Mouse (Mus musculus) intestine, embryonic 14.5 days (tissue): ENCODE data around the gene Hmcn2. TPM values are rescaled to one million over a fixed set of nuclear protein-coding genes. Genes with fewer than 3 reads are reported as not detected.

ENCODE experiments used
- ATAC-seq: fragments of 200-750 bp; cut with Nextera tagmentation; replicated peaks from 2 replicates; pipeline ENCODE4 v1.8.0; 2017; ENCODE audit warnings: low read depth, moderate number of reproducible peaks, moderate TSS enrichment, moderate library complexity; ENCODE audit not compliant: low FRiP score, low TSS enrichment
- DNase-seq: peaks from one replicate; pipeline ENCODE4 v3.0.0-alpha.2; 2018; ENCODE audit warnings: low spot score
- H3K27ac ChIP-seq: fragments of 300-500 bp; sonication (generic); 2 replicates; pipeline ENCODE4 v1.5.1; 2014; ENCODE audit warnings: low read depth, mild to moderate bottlenecking, control low read depth
- H3K27me3 ChIP-seq: fragments of 300-500 bp; sonication (generic); replicated peaks from 2 replicates; pipeline ENCODE4 v1.6.1; 2014; ENCODE audit warnings: low read length, control low read depth; ENCODE audit not compliant: control insufficient read depth, insufficient read depth
- H3K36me3 ChIP-seq: fragments of 300-500 bp; sonication (generic); 2 replicates; pipeline ENCODE4 v1.6.1; 2014; ENCODE audit warnings: low read length, control low read depth; ENCODE audit not compliant: control insufficient read depth, insufficient read depth
- H3K4me1 ChIP-seq: fragments of 300-500 bp; sonication (generic); replicated peaks from 2 replicates; pipeline ENCODE4 v1.6.1; 2014; ENCODE audit warnings: low read length, control low read depth, mixed read lengths; ENCODE audit not compliant: control insufficient read depth, insufficient read depth
- H3K4me2 ChIP-seq: fragments of 300-500 bp; sonication (generic); 2 replicates; pipeline ENCODE4 v1.6.1; 2014; ENCODE audit warnings: low read length
- H3K4me3 ChIP-seq: fragments of 300-500 bp; sonication (generic); 2 replicates; pipeline ENCODE4 v1.5.1; 2014; ENCODE audit warnings: low read depth, low read length, control low read depth, mixed read lengths
- H3K9ac ChIP-seq: fragments of 300-500 bp; sonication (generic); 2 replicates; pipeline ENCODE4 v1.6.1; 2014; ENCODE audit warnings: mild to moderate bottlenecking, low read length
- H3K9me3 ChIP-seq: fragments of 300-500 bp; sonication (generic); 2 replicates; pipeline ENCODE4 v1.6.1; 2016; ENCODE audit warnings: low read length, control low read depth; ENCODE audit not compliant: control insufficient read depth
- WGBS: fragments of 180-500 bp; shearing (Covaris S2); extraction: QIAGEN DNeasy Blood & Tissue Kit; methylation state at CpG from one replicate; pipeline ENCODE4 v1.1.7; 2014; 5-methylcytosine and 5-hydroxymethylcytosine counted together
- polyA plus RNA-seq: library from polyadenylated mRNA; unstranded; fragments of >200 nt; fragmentation: Nextera tagmentation; extraction: Ambion mirVana; gene quantifications from 2 replicates; pipeline ENCODE4 v1.2.1, GENCODE M21; 2014

Gene Hmcn2
- polyA plus RNA-seq, 1 experiment from 2014 or later, result 10.0 TPM

DNA sequence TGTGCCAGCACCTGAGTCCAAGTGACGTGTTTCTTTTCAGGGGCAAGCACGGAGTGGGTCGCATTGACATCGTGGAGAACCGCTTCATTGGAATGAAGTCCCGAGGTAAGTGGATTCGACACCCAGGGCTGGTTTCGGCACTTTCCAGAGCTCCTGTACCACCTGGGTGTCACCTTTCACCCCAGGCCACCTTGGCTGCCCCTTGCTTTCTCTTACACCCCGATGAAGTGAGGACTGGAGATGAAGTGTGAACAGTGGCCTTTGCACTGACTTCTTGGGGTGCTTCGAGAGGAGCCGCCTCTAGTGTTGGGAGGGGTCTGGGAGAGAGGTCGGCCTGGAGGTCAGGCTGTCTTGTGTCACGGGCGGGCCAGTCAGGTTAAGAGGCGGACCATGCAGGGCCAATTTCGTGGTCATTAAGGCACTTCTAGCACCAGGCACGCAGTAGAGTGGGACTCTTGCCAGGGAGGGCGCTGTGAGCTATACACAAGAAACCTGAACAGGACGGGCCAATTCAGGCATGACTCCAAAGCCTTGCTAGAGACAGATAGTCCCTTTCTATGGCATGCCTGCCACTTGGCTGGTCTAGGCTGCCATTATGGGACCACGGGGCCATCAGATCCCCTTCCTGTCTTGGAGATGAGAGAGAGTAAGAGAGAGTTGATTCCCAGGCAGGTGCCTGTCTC, 187.4 kb downstream of the Hmcn2 start:
- H3K27me3 ChIP-seq, result 0 out of 2 replicates have a peak, but pooled peaks cover 2% of the 10 kb centered on the region
- peaks cover 5% of the 10 kb centered on the region; the same call in 1 of the 2 replicates for H3K4me1 ChIP-seq
- H3K9me3 ChIP-seq, result no peaks in the 10 kb centered on the region
- H3K9ac ChIP-seq, result no peak overlapping the region
- H3K4me2 ChIP-seq, result no peak overlapping the region
- H3K4me3 ChIP-seq, result no peak overlapping the region
- H3K36me3 ChIP-seq, result no peaks in the 10 kb centered on the region
- 60% methylated on average over 20 of the region's 20 CpGs for WGBS
- ATAC-seq, result no peak
- no peak overlapping the region for H3K27ac ChIP-seq
- no peak for DNase-seq

- no peak overlapping the region for H3K4me2 ChIP-seq
- no peak overlapping the region for H3K9ac ChIP-seq
- peaks cover 5% of the 10 kb centered on the region; the same call in 1 of the 2 replicates for H3K4me1 ChIP-seq
- H3K27ac ChIP-seq, result no peak overlapping the region
- H3K9me3 ChIP-seq, result no peaks in the 10 kb centered on the region
- WGBS, result 62% methylated on average over 15 of the region's 15 CpGs
- H3K36me3 ChIP-seq, result no peaks in the 10 kb centered on the region
- 0 out of 2 replicates have a peak, but pooled peaks cover 2% of the 10 kb centered on the region for H3K27me3 ChIP-seq
- no peak for DNase-seq
- no peak for ATAC-seq
- no peak overlapping the region for H3K4me3 ChIP-seq
These were observed 188.7 kb downstream of the Hmcn2 start for GRCm38 (mm10) chr2:31502616-31503522.

GRCm38 (mm10) chr2:31505472-31505871, 191.3 kb downstream of the Hmcn2 start:
- no peak overlapping the region for H3K27ac ChIP-seq
- WGBS, result 49% methylated on average over 11 of the region's 11 CpGs
- H3K4me3 ChIP-seq, result no peak overlapping the region
- no peak for ATAC-seq
- H3K36me3 ChIP-seq, result no peaks in the 10 kb centered on the region
- H3K4me1 ChIP-seq, result peaks cover 5% of the 10 kb centered on the region; the same call in 1 of the 2 replicates
- no peaks in the 10 kb centered on the region for H3K9me3 ChIP-seq
- H3K9ac ChIP-seq, result no peak overlapping the region
- DNase-seq, result no peak
- no peaks in the 10 kb centered on the region for H3K27me3 ChIP-seq
- H3K4me2 ChIP-seq, result peak overlapping the region; percentile 8; the same call in 1 of the 2 replicates

GRCm38 (mm10) chr2:31508851-31509250, 194.6 kb downstream of the Hmcn2 start:
- Histone ChIP-seq H3K9me3 (no peaks in the 10 kb centered on the region), H3K27me3 (no peaks in the 10 kb centered on the region), H3K4me3 (no peak overlapping the region), H3K4me1 (peaks cover 5% of the 10 kb centered on the region; the same call in 1 of the 2 replicates), H3K36me3 (no peaks in the 10 kb centered on the region), H3K27ac (no peak overlapping the region), H3K4me2 (no peak overlapping the region), H3K9ac (no peak overlapping the region)
- ATAC-seq (no peak), DNase-seq (no peak)
- 96% methylated on average over 6 of the region's 6 CpGs for WGBS

Other genes starting within 250 kb of the Hmcn2 start
- gene Fnbp1, start 172.4 kb upstream of the Hmcn2 start, polyA plus RNA-seq, result 31.1 and 31.4 TPM in 2 replicates
- gene Gpr107, start 162.1 kb upstream of the Hmcn2 start, polyA plus RNA-seq, result 26.9 and 35.0 TPM in 2 replicates
- gene Ncs1, start 68.6 kb upstream of the Hmcn2 start, polyA plus RNA-seq, result 35.3 and 39.1 TPM in 2 replicates
- gene Ass1, start 155.8 kb downstream of the Hmcn2 start, polyA plus RNA-seq, result 64.6 and 72.8 TPM in 2 replicates